Mouse (Mus musculus) MEL (cell line): ENCODE data around the gene Anapc11. TPM values are rescaled to one million over a fixed set of nuclear protein-coding genes. Genes with fewer than 3 reads are reported as not detected.

Experiments used
- DNase-seq: peaks from one replicate; pipeline ENCODE4 v3.0.0; 2011; ENCODE audit warnings: low read depth, low spot score
- H3K27ac ChIP-seq: 2 replicates; pipeline ENCODE4 v1.5.1; 2012; ENCODE audit warnings: low read depth, mild to moderate bottlenecking, control low read depth, low read length, moderate library complexity; ENCODE audit not compliant: control insufficient read depth
- H3K27me3 ChIP-seq, 2 experiments: fragments of 150-350 bp in 1 of 2; sonication (generic) in 1 of 2; 2 replicates each; pipeline ENCODE4 v1.6.1; 2012; ENCODE audit warnings: low read length in 2 of 2, mild to moderate bottlenecking in 2 of 2, improper control_type of control experiment in 1 of 2, moderate library complexity in 1 of 2; ENCODE audit not compliant: insufficient read depth in 2 of 2, control insufficient read depth in 1 of 2
- H3K36me3 ChIP-seq, 2 experiments: 2 replicates each; pipeline ENCODE4 v1.6.1; 2012 to 2014; ENCODE audit warnings: low read length in 2 of 2, improper control_type of control experiment in 1 of 2, inconsistent platforms in 1 of 2, mild to moderate bottlenecking in 1 of 2; ENCODE audit not compliant: insufficient read depth in 2 of 2, control insufficient read depth in 1 of 2
- H3K4me1 ChIP-seq, 2 experiments: fragments of 150-350 bp in 1 of 2; sonication (generic) in 1 of 2; 2 replicates each; pipeline ENCODE4 v1.6.1; 2012; ENCODE audit warnings: low read length in 2 of 2, improper control_type of control experiment in 1 of 2, mild to moderate bottlenecking in 1 of 2; ENCODE audit not compliant: insufficient read depth in 2 of 2, control insufficient read depth in 1 of 2
- H3K4me3 ChIP-seq, 2 experiments: fragments of 150-350 bp in 1 of 2; sonication (generic) in 1 of 2; 2 replicates each; pipeline ENCODE4 v1.5.1; 2012; ENCODE audit warnings: low read depth in 2 of 2, low read length in 2 of 2, mild to moderate bottlenecking in 2 of 2, moderate library complexity in 2 of 2, control low read depth in 1 of 2, improper control_type of control experiment in 1 of 2; ENCODE audit not compliant: control insufficient read depth in 1 of 2, insufficient read depth in 1 of 2
- H3K79me2 ChIP-seq: 2 replicates; pipeline ENCODE4 v1.6.1; 2012; ENCODE audit warnings: mild to moderate bottlenecking, low read length, moderate library complexity; ENCODE audit not compliant: control insufficient read depth, poor library complexity, insufficient read depth
- H3K9ac ChIP-seq: 2 replicates; pipeline ENCODE4 v1.6.1; 2012; ENCODE audit warnings: low read depth, mild to moderate bottlenecking, control low read depth, low read length, moderate library complexity; ENCODE audit not compliant: control insufficient read depth, poor library complexity, severe bottlenecking
- H3K9me3 ChIP-seq: fragments of 150-350 bp; sonication (generic); replicated peaks from 2 replicates; pipeline ENCODE4 v1.6.1; 2012; ENCODE audit warnings: mild to moderate bottlenecking, low read length, improper control_type of control experiment, moderate library complexity; ENCODE audit not compliant: insufficient read depth
- BHLHE40 ChIP-seq: IDR thresholded peaks from 2 replicates; pipeline ENCODE4 v1.6.1; 2012; ENCODE audit warnings: low read depth, mild to moderate bottlenecking, inconsistent platforms, low read length, improper control_type of control experiment, borderline replicate concordance
- CTCF ChIP-seq, 3 experiments: IDR thresholded peaks in 2 of 3; conservative IDR thresholded peaks in 1 of 3; 2 replicates each; pipeline ENCODE4 v1.5.1; 2011 to 2012; ENCODE audit warnings: low read length in 3 of 3, low read depth in 2 of 3, mild to moderate bottlenecking in 2 of 3, improper control_type of control experiment in 1 of 3, inconsistent platforms in 1 of 3, mixed read lengths in 1 of 3, moderate library complexity in 1 of 3; ENCODE audit not compliant: control insufficient read depth in 1 of 3, insufficient read depth in 1 of 3, poor library complexity in 1 of 3, severe bottlenecking in 1 of 3
- E2F4 ChIP-seq: IDR thresholded peaks from 2 replicates; pipeline ENCODE4 v1.6.1; 2011; ENCODE audit warnings: low read depth, low read length, improper control_type of control experiment, borderline replicate concordance
- ETS1 ChIP-seq: IDR thresholded peaks from 2 replicates; pipeline ENCODE4 v1.6.1; 2012; ENCODE audit warnings: low read depth, mild to moderate bottlenecking, inconsistent platforms, low read length, improper control_type of control experiment, moderate library complexity
- GATA1 ChIP-seq: IDR thresholded peaks from 2 replicates; pipeline ENCODE4 v1.6.1; 2011; ENCODE audit warnings: low read depth, low read length, improper control_type of control experiment
- KAT2A ChIP-seq: conservative IDR thresholded peaks from 2 replicates; pipeline ENCODE4 v1.6.1; 2012; ENCODE audit warnings: low read depth, low read length, improper control_type of control experiment, inconsistent platforms
- MAFK ChIP-seq: IDR thresholded peaks from 2 replicates; pipeline ENCODE4 v1.6.1; 2011; ENCODE audit warnings: low read depth, mild to moderate bottlenecking, low read length, improper control_type of control experiment, borderline replicate concordance
- MAX ChIP-seq: IDR thresholded peaks from 2 replicates; pipeline ENCODE4 v1.6.1; 2011; ENCODE audit warnings: low read length, improper control_type of control experiment
- MAZ ChIP-seq: IDR thresholded peaks from 2 replicates; pipeline ENCODE4 v1.6.1; 2012; ENCODE audit warnings: low read depth, mild to moderate bottlenecking, inconsistent platforms, low read length, improper control_type of control experiment
- MYB ChIP-seq: IDR thresholded peaks from 2 replicates; pipeline ENCODE4 v1.6.1; 2011; ENCODE audit warnings: mild to moderate bottlenecking, low read depth, low read length, improper control_type of control experiment
- NRF1 ChIP-seq: IDR thresholded peaks from 2 replicates; pipeline ENCODE4 v1.6.1; 2014; ENCODE audit warnings: low read depth, mild to moderate bottlenecking, inconsistent platforms, low read length, improper control_type of control experiment, moderate library complexity; ENCODE audit not compliant: poor library complexity, insufficient read depth, severe bottlenecking
- POLR2A ChIP-seq, 2 experiments: IDR thresholded peaks; 2 replicates each; pipeline ENCODE4 v1.6.1; 2011 to 2012; ENCODE audit warnings: low read length in 2 of 2, mild to moderate bottlenecking in 2 of 2, control low read depth in 1 of 2, improper control_type of control experiment in 1 of 2, low read depth in 1 of 2, moderate library complexity in 1 of 2; ENCODE audit not compliant: control insufficient read depth in 1 of 2, insufficient read depth in 1 of 2, poor library complexity in 1 of 2
- POLR2AphosphoS5 ChIP-seq: IDR thresholded peaks from 2 replicates; pipeline ENCODE4 v1.6.1; 2012; ENCODE audit warnings: low read depth, borderline replicate concordance, mild to moderate bottlenecking, inconsistent platforms, low read length, moderate library complexity, mixed read lengths
- RAD21 ChIP-seq: IDR thresholded peaks from 2 replicates; pipeline ENCODE4 v1.6.1; 2011; ENCODE audit warnings: mild to moderate bottlenecking, low read depth, low read length, improper control_type of control experiment
- RCOR1 ChIP-seq: IDR thresholded peaks from 2 replicates; pipeline ENCODE4 v1.6.1; 2012; ENCODE audit warnings: low read depth, mild to moderate bottlenecking, inconsistent platforms, low read length, improper control_type of control experiment
- TBP ChIP-seq: IDR thresholded peaks from 2 replicates; pipeline ENCODE4 v1.8.0; 2011; ENCODE audit warnings: low read depth, low read length, improper control_type of control experiment
- UBTF ChIP-seq: IDR thresholded peaks from 2 replicates; pipeline ENCODE4 v1.6.1; 2012; ENCODE audit warnings: low read depth, mild to moderate bottlenecking, inconsistent platforms, low read length, improper control_type of control experiment, moderate library complexity, borderline replicate concordance; ENCODE audit not compliant: insufficient read depth
- USF1 ChIP-seq: IDR thresholded peaks from 2 replicates; pipeline ENCODE4 v1.6.1; 2014; ENCODE audit warnings: low read depth, mild to moderate bottlenecking, inconsistent platforms, low read length, improper control_type of control experiment, moderate library complexity
- ZKSCAN1 ChIP-seq: IDR thresholded peaks from 2 replicates; pipeline ENCODE4 v1.6.1; 2012; ENCODE audit warnings: low read depth, mild to moderate bottlenecking, inconsistent platforms, low read length, improper control_type of control experiment, moderate library complexity
- ZMIZ1 ChIP-seq: IDR thresholded peaks from 2 replicates; pipeline ENCODE4 v1.6.1; 2012; ENCODE audit warnings: low read depth, mild to moderate bottlenecking, inconsistent platforms, low read length, improper control_type of control experiment, moderate library complexity
- ZNF384 ChIP-seq: IDR thresholded peaks from 2 replicates; pipeline ENCODE4 v1.6.1; 2012; ENCODE audit warnings: low read depth, mild to moderate bottlenecking, inconsistent platforms, low read length, improper control_type of control experiment
- polyA plus RNA-seq, 2 experiments: library from polyadenylated mRNA; stranded (reverse) in 1 of 2; unstranded in 1 of 2; fragments of >175 nt in 1 of 2; fragments of >200 nt in 1 of 2; gene quantifications; 2 replicates each; pipeline versions ENCODE4 v1.2.1 to v1.2.4; 2012; ENCODE audit warnings: low replicate concordance in 2 of 2, low read depth in 1 of 2; ENCODE audit not compliant: insufficient read length in 2 of 2, insufficient read depth in 1 of 2, missing spikeins in 1 of 2
- total RNA-seq: library from RNA; depleted of rRNA; stranded (reverse); fragments of 300-350 nt; gene quantifications from 2 replicates; pipeline ENCODE4 v1.2.3, GENCODE M21; 2012

Anapc11 gene
- total and polyA plus RNA-seq, 3 experiments, result 120 to 130 TPM; not detected in 1

GRCm38 (mm10) chr11:120577211-120578023 is 20.8 kb upstream of the Anapc11 start (continued):
- TF ChIP-seq POLR2AphosphoS5 (no peak), MYB (no peak), ZMIZ1 (peak; percentile 77), GATA1 (no peak), ZKSCAN1 (no peak), BHLHE40 (peak; percentile 26; the same call in 1 of the 2 replicates), RAD21 (peak; percentile 38), MAZ (no peak), UBTF (no peak), MAFK (0 out of 2 replicates have a peak, but pooled peaks have one; percentile 43), CTCF (IDR thresholded peaks at IDR 0.05 in 2 of 3, conservative IDR thresholded peaks at IDR 0.05 in 1 of 3; ENCODE audit: control insufficient read depth in 1 of 3, insufficient read depth in 1 of 3, low read depth in 2 of 3, low read length in 3 of 3, poor library complexity in 1 of 3, severe bottlenecking in 1 of 3) (peak; percentile 28 to 70 (median 51); a peak in 5 of 6 replicates), E2F4 (peak; percentile 53; the same call in 1 of the 2 replicates), MAX (no peak), ZNF384 (no peak), NRF1 (no peak), USF1 (0 out of 2 replicates have a peak, but pooled peaks have one; percentile 10), KAT2A (no peak), RCOR1 (no peak), ETS1 (no peak), POLR2A (IDR thresholded peaks at IDR 0.05; ENCODE audit: control insufficient read depth in 1 of 2, insufficient read depth in 1 of 2, low read depth in 1 of 2, low read length in 2 of 2, poor library complexity in 1 of 2) (0 out of 4 replicates have a peak, but pooled peaks of 1 of the 2 experiments have one; percentile 22)
- TF ChIP-seq, all 39 proteins: peak for 16

- Histone ChIP-seq H3K9me3 (no peaks in the 10 kb centered on the region), H3K36me3 (peaks cover 4 to 22% of the 10 kb centered on the region in 2 experiments; a peak in 3 of 4 replicates), H3K4me1 (peaks cover 10 to 20% of the 10 kb centered on the region in 2 experiments), H3K27me3 (no peaks in the 10 kb centered on the region), H3K79me2 (peaks cover 48% of the 10 kb centered on the region), H3K27ac (no peak overlapping the region), H3K9ac (no peak overlapping the region)
- no peak for DNase-seq
- TF ChIP-seq POLR2A (IDR thresholded peaks at IDR 0.05; ENCODE audit: control insufficient read depth in 1 of 2, insufficient read depth in 1 of 2, low read depth in 1 of 2, low read length in 2 of 2, poor library complexity in 1 of 2) (peak in 1 of 2 experiments; percentile 4; a peak in 1 of 4 replicates), TBP (no peak)
- TF ChIP-seq, all 39 proteins: peak for 1
- no peak overlapping the region for H3K4me3 ChIP-seq
Measured at GRCm38 (mm10) chr11:120578024-120578693, 20.1 kb upstream of the Anapc11 start.
